Mouse (Mus musculus): ENCODE data around the gene App.

- TF ChIP-seq POLR2A (IDR thresholded peaks at IDR 0.05; ENCODE audit: extremely low read depth, insufficient read depth, low read length), result no peak
- TF ChIP-seq CTCF (IDR thresholded peaks at IDR 0.05; ENCODE audit: low read depth, low read length), result no peak
Measured at GRCm38 (mm10) chr16:85074889-85075288, 98.7 kb downstream of the App start.

All from liver, adult 2 months (tissue).